Mouse (Mus musculus) thymus, adult 2 months (tissue): ENCODE measurements at regions not wholly inside any gene's neighbourhood (a gene's known extent, or its start where the extent isn't known, plus 50 kb on each side); places are given as distances from the start of the nearest gene placed in this dataset.

Source experiments
- CTCF ChIP-seq: fragments of 200-500 bp; IDR thresholded peaks from 2 replicates; pipeline ENCODE4 v1.5.1; 2012; ENCODE audit warnings: mild to moderate bottlenecking, control low read depth, low read length, moderate library complexity, borderline replicate concordance; ENCODE audit not compliant: control insufficient read depth, poor library complexity, insufficient read depth; ENCODE audit errors: extremely low read depth
- POLR2A ChIP-seq: fragments of 200-500 bp; IDR thresholded peaks from 2 replicates; pipeline ENCODE4 v1.6.1; 2012; ENCODE audit warnings: mild to moderate bottlenecking, low read length, control low read depth, moderate library complexity; ENCODE audit not compliant: control insufficient read depth, poor library complexity, insufficient read depth; ENCODE audit errors: extremely low read depth

DNA sequence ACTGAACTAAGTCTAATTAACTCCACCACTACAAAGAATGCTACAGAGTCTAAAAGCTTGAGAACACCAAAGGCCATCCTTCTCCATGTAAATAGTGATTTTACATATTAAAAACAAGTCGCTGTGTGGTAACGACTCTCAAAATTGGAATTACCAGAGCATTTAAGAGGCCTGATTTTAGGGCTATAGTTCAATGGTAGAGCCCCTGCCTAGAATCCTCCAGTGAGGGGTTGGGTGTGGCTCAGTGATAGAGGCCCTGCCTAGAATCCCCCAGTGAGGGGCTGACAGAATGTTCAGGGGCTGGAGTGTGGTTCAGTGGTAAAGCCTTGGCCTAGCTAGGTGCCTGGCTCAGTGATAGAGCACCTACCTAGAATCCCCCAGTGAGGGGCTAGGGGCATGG, 413.3 kb upstream of the Castor2 start:
- TF ChIP-seq CTCF: no peak
- no peak for TF ChIP-seq POLR2A
